Mouse (Mus musculus) liver, embryonic 14.5 days (tissue): Measurements from ENCODE around the gene Cd83. TPM values are rescaled to one million over a fixed set of nuclear protein-coding genes. Genes with fewer than 3 reads are reported as not detected.

ENCODE experiments used
- ATAC-seq: fragments of 200-750 bp; cut with Nextera tagmentation; 2 replicates; pipeline ENCODE4 v1.8.0; 2017; ENCODE audit warnings: moderate number of reproducible peaks, mild to moderate bottlenecking, moderate library complexity; ENCODE audit not compliant: insufficient read depth
- DNase-seq, 3 experiments: peaks; one replicate each; pipeline ENCODE4 v3.0.0-alpha.2; 2012 to 2013; ENCODE audit warnings: low read depth in 3 of 3, low spot score in 3 of 3
- H3K27ac ChIP-seq: fragments of 300-500 bp; sonication (generic); 2 replicates; pipeline ENCODE4 v1.5.1; 2014; ENCODE audit warnings: moderate library complexity, mild to moderate bottlenecking, control low read depth, inconsistent platforms
- H3K27me3 ChIP-seq: fragments of 300-500 bp; sonication (generic); 2 replicates; pipeline ENCODE4 v1.6.1; 2014; ENCODE audit warnings: mild to moderate bottlenecking, low read length, moderate library complexity; ENCODE audit not compliant: control insufficient read depth, insufficient read depth
- H3K36me3 ChIP-seq: fragments of 300-500 bp; sonication (generic); replicated peaks from 2 replicates; pipeline ENCODE4 v1.6.1; 2014; ENCODE audit warnings: low read depth; ENCODE audit not compliant: control insufficient read depth, insufficient read depth
- H3K4me1 ChIP-seq, 2 experiments: fragments of 200-500 bp in 1 of 2; fragments of 300-500 bp in 1 of 2; sonication (generic) in 1 of 2; replicated peaks; 2 replicates each; pipeline ENCODE4 v1.6.1; 2012 to 2014; ENCODE audit warnings: antibody characterized with exemption in 1 of 2, inconsistent platforms in 1 of 2, low read length in 1 of 2; ENCODE audit not compliant: control insufficient read depth in 2 of 2, insufficient read depth in 2 of 2
- H3K4me2 ChIP-seq: fragments of 300-500 bp; sonication (generic); 2 replicates; pipeline ENCODE4 v1.6.1; 2014; ENCODE audit warnings: low read depth, mild to moderate bottlenecking, control low read depth, moderate library complexity
- H3K4me3 ChIP-seq, 2 experiments: fragments of 200-500 bp in 1 of 2; fragments of 300-500 bp in 1 of 2; sonication (generic) in 1 of 2; 2 replicates each; pipeline ENCODE4 v1.5.1; 2012 to 2014; ENCODE audit warnings: low read depth in 2 of 2, low read length in 2 of 2, mild to moderate bottlenecking in 2 of 2, control low read depth in 1 of 2, inconsistent platforms in 1 of 2, moderate library complexity in 1 of 2; ENCODE audit not compliant: insufficient read depth in 1 of 2
- H3K9ac ChIP-seq: fragments of 300-500 bp; sonication (generic); replicated peaks from 2 replicates; pipeline ENCODE4 v1.6.1; 2014; ENCODE audit warnings: mild to moderate bottlenecking, control low read depth, moderate library complexity
- H3K9me3 ChIP-seq: fragments of 300-500 bp; sonication (generic); 2 replicates; pipeline ENCODE4 v1.6.1; 2016; ENCODE audit warnings: low read length, mixed read lengths; ENCODE audit not compliant: control insufficient read depth
- CTCF ChIP-seq: IDR thresholded peaks from 2 replicates; pipeline ENCODE4 v1.5.1; 2016; ENCODE audit warnings: antibody characterized with exemption, low read depth, control low read depth
- EP300 ChIP-seq: IDR thresholded peaks from 2 replicates; pipeline ENCODE4 v1.6.1; 2016; ENCODE audit warnings: antibody characterized with exemption, low read depth
- WGBS: fragments of 180-500 bp; shearing (Covaris S2); extraction: QIAGEN DNeasy Blood & Tissue Kit; methylation state at CpG from one replicate; pipeline ENCODE4 v1.1.7; 2014; ENCODE audit not compliant: insufficient replicate concordance; 5-methylcytosine and 5-hydroxymethylcytosine counted together
- polyA plus RNA-seq, 2 experiments: library from polyadenylated mRNA; depleted of rRNA in 1 of 2; stranded (reverse) in 1 of 2; unstranded in 1 of 2; fragments of >200 nt; fragmentation: Nextera tagmentation in 1 of 2; extraction: Ambion mirVana in 1 of 2; gene quantifications; 2 replicates each; pipeline versions ENCODE4 v1.2.1 to v1.2.3; 2012 to 2014

Cd83 gene
- polyA plus RNA-seq, 2 experiments: 0.37 to 0.67 TPM

- DNase-seq: no peak
- WGBS: 59% methylated on average over 8 of the region's 8 CpGs
- TF ChIP-seq CTCF (no peak), EP300 (no peak)
- no peak for ATAC-seq
- H3K4me2 ChIP-seq: no peak overlapping the region
- no peaks in the 10 kb centered on the region for H3K36me3 ChIP-seq
- no peak overlapping the region for H3K9ac ChIP-seq
- H3K9me3 ChIP-seq: no peaks in the 10 kb centered on the region
- no peaks in the 10 kb centered on the region for H3K4me1 ChIP-seq
- H3K4me3 ChIP-seq: no peak overlapping the region
- peaks cover 13% of the 10 kb centered on the region for H3K27me3 ChIP-seq
- H3K27ac ChIP-seq: no peak overlapping the region
Observed at GRCm38 (mm10) chr13:43780071-43780470, 4.5 kb upstream of the Cd83 start.

- no peak overlapping the region for H3K9ac ChIP-seq
- H3K27ac ChIP-seq: no peak overlapping the region
- no peaks in the 10 kb centered on the region for H3K36me3 ChIP-seq
- ATAC-seq: no peak
- TF ChIP-seq EP300 (no peak), CTCF (no peak)
- DNase-seq: no peak
- no peaks in the 10 kb centered on the region for H3K4me1 ChIP-seq
- peaks cover 21% of the 10 kb centered on the region for H3K27me3 ChIP-seq
- peak overlapping the region; percentile 49; the same call in 1 of the 2 replicates for H3K4me2 ChIP-seq
- H3K9me3 ChIP-seq: no peaks in the 10 kb centered on the region
- WGBS: 37% methylated on average over 8 of the region's 8 CpGs
- no peak overlapping the region for H3K4me3 ChIP-seq
Observed at GRCm38 (mm10) chr13:43785712-43786072, 1.1 kb downstream of the Cd83 start.

DNA sequence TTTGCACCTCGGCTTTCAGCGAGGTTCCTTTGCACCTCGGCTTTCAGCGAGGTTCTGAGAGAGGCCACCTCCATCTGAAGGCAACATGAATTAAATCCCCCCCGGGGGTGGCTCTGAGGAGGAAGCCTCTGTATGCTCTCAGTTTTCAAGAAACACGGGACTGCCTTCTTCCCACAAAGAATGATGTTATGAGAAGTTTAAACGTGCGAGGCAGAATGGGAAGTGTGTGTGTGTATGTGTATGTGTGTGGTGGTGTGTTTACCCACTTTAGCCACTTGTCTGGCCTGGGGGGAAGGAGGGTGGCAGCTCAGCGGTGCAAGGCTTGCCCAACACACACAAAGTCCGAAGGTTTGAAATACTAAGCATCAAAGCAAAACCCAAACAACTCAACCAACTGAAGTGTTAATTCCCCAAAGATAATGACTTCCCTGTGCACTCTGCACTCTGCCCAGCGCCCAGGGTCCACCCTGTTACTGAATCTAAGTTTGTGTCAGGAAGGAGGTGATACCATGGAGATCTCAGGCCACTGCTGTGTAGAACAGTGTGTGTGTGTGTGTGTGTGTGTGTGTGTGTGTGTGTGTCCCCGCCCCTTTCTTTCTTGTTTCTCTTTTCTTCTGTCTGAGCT, 1.7 kb downstream of the Cd83 start:
- H3K9ac ChIP-seq: no peak overlapping the region
- no peaks in the 10 kb centered on the region for H3K4me1 ChIP-seq
- peaks cover 21% of the 10 kb centered on the region for H3K27me3 ChIP-seq
- DNase-seq: no peak
- no peaks in the 10 kb centered on the region for H3K36me3 ChIP-seq
- no peak for TF ChIP-seq EP300
- TF ChIP-seq CTCF: no peak
- H3K4me3 ChIP-seq: no peak overlapping the region
- ATAC-seq: no peak
- H3K9me3 ChIP-seq: no peaks in the 10 kb centered on the region
- no peak overlapping the region for H3K4me2 ChIP-seq
- H3K27ac ChIP-seq: no peak overlapping the region
- 22% methylated on average over 12 of the region's 12 CpGs for WGBS

DNA sequence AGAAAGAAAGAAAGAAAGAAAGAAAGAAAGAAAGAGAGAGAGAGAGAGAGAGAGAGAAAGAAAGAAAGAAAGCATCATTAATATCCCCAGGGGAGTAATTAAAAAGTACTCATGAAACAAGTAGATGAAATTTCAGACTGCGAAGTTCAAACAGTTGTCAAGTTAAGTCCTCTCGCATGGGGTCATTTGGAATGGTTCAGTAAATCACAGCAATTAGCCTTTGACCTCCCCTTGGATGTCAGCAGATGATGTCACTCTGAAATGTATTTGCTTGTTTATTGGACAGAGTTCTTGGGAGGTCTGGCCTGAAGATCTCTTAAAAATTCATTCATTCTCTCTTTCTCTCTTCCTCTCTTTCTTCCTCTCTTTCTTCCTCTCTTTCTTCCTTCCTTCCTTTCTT, 2.7 kb downstream of the Cd83 start:
- H3K27ac ChIP-seq: no peak overlapping the region
- H3K36me3 ChIP-seq: no peaks in the 10 kb centered on the region
- no peaks in the 10 kb centered on the region for H3K9me3 ChIP-seq
- no peak overlapping the region for H3K4me3 ChIP-seq
- no peak for ATAC-seq
- no peak overlapping the region for H3K9ac ChIP-seq
- peaks cover 21% of the 10 kb centered on the region for H3K27me3 ChIP-seq
- no peak for TF ChIP-seq EP300
- TF ChIP-seq CTCF: no peak
- H3K4me1 ChIP-seq: no peaks in the 10 kb centered on the region
- H3K4me2 ChIP-seq: no peak overlapping the region
- DNase-seq: no peak
- WGBS: 50% methylated on average over 2 of the region's 2 CpGs

GRCm38 (mm10) chr13:43788071-43788470, 3.5 kb downstream of the Cd83 start:
- Histone ChIP-seq H3K4me2 (no peak overlapping the region), H3K9ac (no peak overlapping the region), H3K36me3 (no peaks in the 10 kb centered on the region), H3K27ac (no peak overlapping the region), H3K4me1 (no peaks in the 10 kb centered on the region), H3K4me3 (no peak overlapping the region), H3K27me3 (peaks cover 21% of the 10 kb centered on the region), H3K9me3 (no peaks in the 10 kb centered on the region)
- ATAC-seq (no peak), DNase-seq (no peak)
- TF ChIP-seq CTCF: no peak
- TF ChIP-seq EP300: no peak
- 43% methylated on average over 8 of the region's 8 CpGs for WGBS
